Mouse (Mus musculus) embryonic facial prominence, embryonic 13.5 days (tissue): Measurements from ENCODE around the gene Cyp17a1. TPM values are rescaled to one million over a fixed set of nuclear protein-coding genes. Genes with fewer than 3 reads are reported as not detected.

Experiments
- ATAC-seq: fragments of 200-750 bp; cut with Nextera tagmentation; 2 replicates; pipeline ENCODE4 v1.8.0; 2017; ENCODE audit warnings: low read depth; ENCODE audit not compliant: insufficient number of reproducible peaks, insufficient read depth, low FRiP score, low TSS enrichment
- H3K27ac ChIP-seq: fragments of 300-500 bp; sonication (generic); 2 replicates; pipeline ENCODE4 v1.5.1; 2015; ENCODE audit warnings: moderate library complexity, mild to moderate bottlenecking, inconsistent platforms
- H3K27me3 ChIP-seq: fragments of 300-500 bp; sonication (generic); 2 replicates; pipeline ENCODE4 v1.6.1; 2015; ENCODE audit warnings: mild to moderate bottlenecking, inconsistent platforms
- H3K36me3 ChIP-seq: fragments of 300-500 bp; sonication (generic); 2 replicates; pipeline ENCODE4 v1.6.1; 2015; ENCODE audit warnings: mild to moderate bottlenecking, inconsistent platforms
- H3K4me1 ChIP-seq: fragments of 300-500 bp; sonication (generic); 2 replicates; pipeline ENCODE4 v1.6.1; 2015; ENCODE audit warnings: inconsistent platforms
- H3K4me2 ChIP-seq: fragments of 300-500 bp; sonication (generic); 2 replicates; pipeline ENCODE4 v1.6.1; 2015; ENCODE audit warnings: moderate library complexity, mild to moderate bottlenecking, inconsistent platforms
- H3K4me3 ChIP-seq: fragments of 300-500 bp; sonication (generic); 2 replicates; pipeline ENCODE4 v1.5.1; 2015; ENCODE audit warnings: mild to moderate bottlenecking, inconsistent platforms
- H3K9ac ChIP-seq: fragments of 300-500 bp; sonication (generic); 2 replicates; pipeline ENCODE4 v1.6.1; 2015; ENCODE audit warnings: mild to moderate bottlenecking, inconsistent platforms
- H3K9me3 ChIP-seq: fragments of 300-500 bp; sonication (generic); 2 replicates; pipeline ENCODE4 v1.6.1; 2016; ENCODE audit warnings: inconsistent platforms
- WGBS: fragments of 180-500 bp; shearing (Covaris S2); methylation state at CpG from one replicate; pipeline ENCODE4 v1.1.7; 2015; ENCODE audit warnings: mixed read lengths; 5-methylcytosine and 5-hydroxymethylcytosine counted together
- polyA plus RNA-seq: library from polyadenylated mRNA; unstranded; fragments of >200 nt; fragmentation: Nextera tagmentation; extraction: Ambion mirVana; gene quantifications from 2 replicates; pipeline ENCODE4 v1.2.1, GENCODE M21; 2015

Cyp17a1 gene
- polyA plus RNA-seq, 1 experiment from 2014 or later = not detected

DNA sequence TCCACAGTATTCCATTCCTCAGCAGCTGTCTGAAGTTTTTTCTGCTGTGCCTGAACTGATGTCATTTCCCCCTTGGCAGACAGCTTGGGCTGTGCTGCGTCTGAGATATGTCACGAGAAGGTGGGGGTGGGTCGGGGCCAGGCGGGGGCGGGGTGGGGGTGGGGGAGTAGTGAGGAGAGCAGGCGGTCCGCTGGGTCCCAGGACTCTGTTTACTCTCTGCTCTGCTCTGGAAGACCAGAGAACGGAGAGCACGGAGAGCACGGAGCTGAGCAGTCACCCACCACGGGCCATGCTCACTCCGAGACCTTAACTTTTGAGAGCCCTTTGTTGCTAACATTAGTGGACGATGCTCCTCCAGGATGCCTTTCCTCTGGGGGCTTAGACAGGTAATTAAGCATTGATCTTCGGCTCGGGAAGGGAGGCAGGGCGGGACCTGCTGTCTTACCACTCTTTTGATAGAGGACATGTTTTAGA lies 49.7 kb downstream of the Cyp17a1 start:
- Histone ChIP-seq H3K9me3 (no peaks in the 10 kb centered on the region), H3K9ac (peak overlapping the region; percentile 59), H3K4me2 (peak overlapping the region; percentile 57), H3K36me3 (peaks cover 18% of the 10 kb centered on the region), H3K4me3 (peak overlapping the region; percentile 29), H3K4me1 (peaks cover 76% of the 10 kb centered on the region), H3K27me3 (no peaks in the 10 kb centered on the region), H3K27ac (peak overlapping the region; percentile 83)
- peak; percentile 35; the same call in 1 of the 2 replicates for ATAC-seq
- 6% methylated on average over 16 of the region's 16 CpGs for WGBS

DNA sequence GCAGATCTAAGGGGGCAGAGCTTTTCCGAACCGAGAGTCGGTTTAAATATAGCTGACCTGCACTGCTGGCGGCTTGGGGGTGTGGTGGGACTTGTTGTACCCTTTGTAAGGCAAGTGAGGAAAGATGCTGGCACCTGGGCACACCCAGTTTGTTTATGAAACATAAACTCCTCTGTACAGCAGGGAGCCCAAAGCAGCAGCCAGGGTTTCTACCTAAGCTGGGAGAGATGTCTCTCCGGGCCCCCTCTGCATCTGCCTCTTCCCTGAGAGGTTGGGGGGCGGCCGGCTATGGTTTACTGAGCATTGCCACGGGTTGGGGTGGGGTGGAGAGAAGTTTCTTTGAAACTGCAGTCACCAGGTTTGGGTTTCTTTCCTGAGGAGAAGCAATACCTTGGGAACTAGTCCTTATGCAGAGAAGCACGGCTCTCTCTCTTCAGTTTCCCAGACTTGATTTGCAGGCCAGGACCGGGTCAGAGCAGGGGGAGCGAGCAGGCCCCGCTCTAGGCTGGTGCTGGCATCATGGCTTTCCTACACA lies 50.2 kb downstream of the Cyp17a1 start:
- Histone ChIP-seq H3K36me3 (peaks cover 13% of the 10 kb centered on the region), H3K4me2 (peak overlapping the region; percentile 57), H3K9ac (peak overlapping the region; percentile 59), H3K4me1 (peaks cover 81% of the 10 kb centered on the region), H3K4me3 (peak overlapping the region; percentile 29), H3K9me3 (no peaks in the 10 kb centered on the region), H3K27ac (peak overlapping the region; percentile 83), H3K27me3 (no peaks in the 10 kb centered on the region)
- WGBS = 28% methylated on average over 12 of the region's 12 CpGs
- ATAC-seq = peak; percentile 60; the same call in 1 of the 2 replicates

DNA sequence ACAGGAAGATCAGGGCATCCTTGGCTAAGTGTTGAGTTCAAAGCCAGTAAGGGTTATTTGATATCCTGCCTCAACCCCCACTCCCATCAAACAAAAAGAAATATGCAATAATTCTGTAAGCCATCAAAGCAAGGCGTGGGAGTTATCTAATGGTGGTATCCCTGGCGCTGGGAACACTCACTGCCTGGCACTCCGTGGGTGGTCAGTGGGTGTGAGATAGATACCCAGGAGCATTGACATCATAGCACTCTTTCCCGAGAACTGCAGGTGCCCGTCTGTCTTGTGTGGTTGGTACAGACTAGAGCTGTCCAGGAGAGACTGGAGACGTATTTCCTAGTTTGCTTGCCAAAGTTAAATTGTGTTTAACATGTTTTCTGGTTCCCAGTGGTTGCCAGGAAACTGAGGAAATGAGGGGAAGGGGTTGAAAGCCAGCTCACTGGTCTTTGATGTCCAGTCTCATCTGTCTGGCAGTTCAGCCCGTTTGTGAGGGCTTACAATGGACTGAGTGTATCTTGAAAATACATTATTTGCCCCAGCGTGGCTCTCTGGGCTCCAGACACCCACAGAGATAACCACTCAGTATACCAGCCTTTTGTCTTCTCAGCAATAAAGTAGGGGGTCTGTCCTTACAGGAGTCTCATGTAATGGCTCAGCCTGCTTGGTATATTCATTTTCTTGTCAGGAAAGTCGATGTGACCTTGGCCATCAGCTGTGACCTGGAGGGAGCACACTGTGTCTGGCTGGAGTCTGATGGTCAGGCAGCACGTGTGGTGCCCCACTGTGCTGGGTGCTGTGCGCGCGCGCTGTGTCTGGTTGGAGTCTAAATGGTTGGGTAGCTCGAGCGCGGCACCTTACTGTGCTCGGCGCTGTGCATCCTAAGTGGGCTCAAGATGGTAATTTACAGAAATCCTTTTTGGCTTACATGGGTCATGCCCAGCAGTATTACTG lies 51.5 kb downstream of the Cyp17a1 start:
- no peak for ATAC-seq
- WGBS = 74% methylated on average over 19 of the region's 19 CpGs
- Histone ChIP-seq H3K36me3 (peaks cover 12% of the 10 kb centered on the region), H3K4me3 (no peak overlapping the region), H3K4me1 (peaks cover 86% of the 10 kb centered on the region), H3K9me3 (no peaks in the 10 kb centered on the region), H3K27me3 (no peaks in the 10 kb centered on the region), H3K4me2 (no peak overlapping the region), H3K27ac (peak overlapping the region; percentile 52; the same call in 1 of the 2 replicates), H3K9ac (no peak overlapping the region)

DNA sequence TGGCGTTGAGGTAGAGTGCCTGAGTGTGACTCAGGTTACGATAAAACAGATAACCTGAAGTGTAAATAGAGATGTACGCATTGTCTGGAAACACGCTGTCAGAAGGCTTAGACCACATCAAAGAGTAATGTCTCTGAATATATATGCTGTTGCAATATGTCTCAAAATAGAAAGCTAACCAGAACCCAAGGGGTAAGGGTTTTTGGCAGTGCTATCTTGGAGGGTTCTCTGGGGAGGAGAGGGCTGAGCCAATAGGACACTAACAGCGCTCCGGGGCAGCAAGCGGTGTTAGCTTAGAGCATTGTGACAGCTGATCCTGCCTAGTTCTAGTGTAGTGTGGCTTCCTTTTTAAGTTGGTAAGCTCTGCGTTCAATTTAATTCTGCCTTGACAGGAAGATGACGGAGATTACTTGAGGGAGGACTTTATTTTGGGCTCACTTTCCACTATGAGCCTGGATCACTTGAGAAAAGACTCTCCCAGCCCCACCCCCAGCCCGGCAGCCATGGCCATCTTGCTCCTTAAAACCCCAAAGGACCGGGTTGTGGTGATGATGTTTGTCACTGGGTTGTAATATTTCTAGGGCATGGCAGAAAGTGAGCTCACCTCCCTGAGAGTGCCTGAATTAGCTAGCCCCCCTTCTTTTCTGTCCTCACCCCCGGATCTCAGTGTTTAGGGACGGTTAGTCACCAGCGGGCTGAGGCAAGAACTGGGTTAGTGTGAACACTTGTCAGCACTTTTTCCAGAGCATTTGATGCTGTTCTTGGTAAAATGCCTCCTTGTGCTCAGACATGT lies 52.8 kb downstream of the Cyp17a1 start:
- H3K27ac ChIP-seq = peak overlapping the region; percentile 52

DNA sequence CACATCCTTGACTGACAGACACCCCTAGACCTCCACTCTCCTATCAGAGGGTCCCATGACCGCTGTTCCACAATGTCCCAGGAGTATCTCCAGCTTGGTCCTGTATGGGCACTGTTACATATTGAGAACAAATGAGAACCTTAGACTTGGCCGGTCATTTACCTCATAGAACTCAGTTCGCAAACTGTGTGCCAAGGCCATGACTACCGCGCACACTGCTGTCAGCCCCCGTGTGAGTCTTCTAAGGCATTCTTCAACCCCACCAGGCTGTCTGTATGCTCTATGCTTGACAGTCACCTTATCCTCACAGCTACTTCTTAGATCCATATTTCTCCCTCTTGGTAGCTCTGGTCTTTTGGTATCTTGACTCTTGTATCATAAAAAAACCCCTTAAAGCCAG lies 53.5 kb downstream of the Cyp17a1 start:
- Histone ChIP-seq H3K4me2 (no peak overlapping the region), H3K9me3 (no peaks in the 10 kb centered on the region), H3K4me1 (peaks cover 80% of the 10 kb centered on the region), H3K9ac (no peak overlapping the region), H3K27me3 (no peaks in the 10 kb centered on the region), H3K4me3 (no peak overlapping the region), H3K36me3 (peaks cover 3% of the 10 kb centered on the region; the same call in 1 of the 2 replicates), H3K27ac (peak overlapping the region; percentile 52)
- ATAC-seq = no peak
- WGBS = 94% methylated on average over 6 of the region's 6 CpGs

More for the DNA sequence above, 52.8 kb downstream of the Cyp17a1 start:
- Histone ChIP-seq H3K36me3 (peaks cover 6% of the 10 kb centered on the region; the same call in 1 of the 2 replicates), H3K4me2 (peak overlapping the region; percentile 18), H3K4me3 (no peak overlapping the region), H3K9ac (no peak overlapping the region), H3K9me3 (no peaks in the 10 kb centered on the region), H3K27me3 (no peaks in the 10 kb centered on the region), H3K4me1 (peaks cover 87% of the 10 kb centered on the region)
- WGBS = 45% methylated on average over 14 of the region's 14 CpGs
- ATAC-seq = no peak

DNA sequence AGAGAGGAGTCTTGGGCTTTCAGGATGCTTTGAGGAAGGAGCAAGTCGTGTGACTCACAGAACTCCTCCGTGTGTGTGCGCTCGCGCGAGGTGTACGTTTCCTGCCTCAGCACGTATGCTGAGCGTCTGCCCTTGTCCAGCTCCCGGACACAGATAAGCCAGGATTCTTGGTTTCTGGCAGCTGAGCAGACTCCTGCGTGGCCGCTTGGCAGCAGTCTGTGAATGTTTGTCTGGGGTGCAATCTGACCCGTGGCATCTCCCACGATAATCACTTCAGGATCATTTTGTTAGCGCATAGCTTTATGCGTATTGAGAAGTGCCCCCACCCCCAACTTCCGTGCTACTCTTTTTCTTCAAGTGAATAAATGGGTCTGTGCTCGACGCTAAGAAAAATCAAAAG lies 54.0 kb downstream of the Cyp17a1 start:
- H3K27ac ChIP-seq = peak overlapping the region; percentile 52

DNA sequence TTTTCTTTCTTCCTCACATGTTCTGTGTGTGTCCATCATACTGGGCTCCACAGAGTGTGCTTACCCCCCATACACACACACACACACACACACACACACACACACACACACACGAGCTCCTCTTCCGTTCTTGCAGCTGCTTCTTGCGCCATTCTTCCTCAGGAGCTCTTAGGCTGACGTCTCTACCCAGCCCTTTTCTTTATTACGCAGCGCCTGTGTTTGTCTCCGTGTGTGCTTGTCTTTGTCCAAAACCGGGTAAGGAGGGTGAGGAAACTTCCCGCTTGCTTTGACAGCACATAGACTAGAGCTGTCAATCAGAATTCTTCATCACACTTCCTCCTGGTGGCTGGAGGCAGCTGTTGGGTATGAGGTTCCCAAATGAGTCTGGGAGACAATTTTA lies 54.6 kb downstream of the Cyp17a1 start:
- 72% methylated on average over 9 of the region's 9 CpGs for WGBS
- H3K9me3 ChIP-seq = no peaks in the 10 kb centered on the region
- H3K9ac ChIP-seq = no peak overlapping the region
- no peak overlapping the region for H3K4me3 ChIP-seq
- peaks cover 68% of the 10 kb centered on the region for H3K4me1 ChIP-seq
- H3K4me2 ChIP-seq = no peak overlapping the region
- no peak for ATAC-seq
- no peak overlapping the region; the same call in 1 of the 2 replicates for H3K27ac ChIP-seq
- peaks cover 14% of the 10 kb centered on the region for H3K36me3 ChIP-seq
- no peaks in the 10 kb centered on the region for H3K27me3 ChIP-seq

More for the DNA sequence above, 54.0 kb downstream of the Cyp17a1 start:
- H3K36me3 ChIP-seq = peaks cover 8% of the 10 kb centered on the region
- no peak overlapping the region for H3K4me3 ChIP-seq
- no peak overlapping the region for H3K9ac ChIP-seq
- 50% methylated on average over 19 of the region's 19 CpGs for WGBS
- ATAC-seq = no peak
- H3K4me2 ChIP-seq = no peak overlapping the region
- H3K4me1 ChIP-seq = peaks cover 75% of the 10 kb centered on the region
- H3K9me3 ChIP-seq = no peaks in the 10 kb centered on the region
- H3K27me3 ChIP-seq = no peaks in the 10 kb centered on the region

DNA sequence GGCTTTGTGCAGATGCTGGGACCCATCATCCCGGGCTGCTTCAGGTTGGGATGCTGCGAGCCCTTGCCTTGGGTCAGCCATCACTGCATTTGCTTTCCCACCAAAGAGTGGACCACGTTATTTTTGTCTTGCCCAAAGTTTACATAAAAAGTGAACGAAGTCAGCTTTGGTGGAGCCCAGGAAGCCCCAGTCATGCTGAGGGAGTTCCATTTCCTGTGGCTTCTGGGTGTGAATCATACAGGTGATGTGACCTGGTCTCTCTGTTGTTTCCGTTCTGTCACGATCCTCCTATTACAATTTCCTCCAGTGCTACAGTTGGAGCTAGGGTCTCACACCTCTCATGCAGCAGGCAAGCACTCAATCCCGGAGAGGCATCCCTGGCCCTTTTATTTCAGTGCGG lies 55.6 kb downstream of the Cyp17a1 start:
- Histone ChIP-seq H3K9ac (no peak overlapping the region), H3K4me1 (peaks cover 59% of the 10 kb centered on the region), H3K36me3 (peaks cover 18% of the 10 kb centered on the region), H3K27me3 (no peaks in the 10 kb centered on the region), H3K4me2 (no peak overlapping the region), H3K27ac (no peak overlapping the region), H3K9me3 (no peaks in the 10 kb centered on the region), H3K4me3 (no peak overlapping the region)
- no peak for ATAC-seq
- 90% methylated on average over 8 of the region's 8 CpGs for WGBS

Other genes with a start within 250 kb of the Cyp17a1 start
- gene Trim8, start 171.5 kb downstream of the Cyp17a1 start, polyA plus RNA-seq = 16.7 and 17.6 TPM in 2 replicates
- gene Arl3, start 100.0 kb downstream of the Cyp17a1 start, polyA plus RNA-seq = 192 and 193 TPM in 2 replicates
- gene Sfxn2, start 99.8 kb downstream of the Cyp17a1 start, polyA plus RNA-seq = 24.9 and 25.2 TPM in 2 replicates
- 41.9 and 42.5 TPM in 2 replicates for gene Wbp1l, start 74.1 kb downstream of the Cyp17a1 start, polyA plus RNA-seq
- 14.6 and 17.4 TPM in 2 replicates for gene Borcs7, start 16.7 kb upstream of the Cyp17a1 start, polyA plus RNA-seq
- gene As3mt, start 34.3 kb upstream of the Cyp17a1 start, polyA plus RNA-seq = 36.6 and 43.3 TPM in 2 replicates
- gene Cnnm2, start 88.4 kb upstream of the Cyp17a1 start, polyA plus RNA-seq = 3.4 and 4.6 TPM in 2 replicates